8 mouse cellular contexts compared by ENCODE assay signal in the genomic region with DNA sequence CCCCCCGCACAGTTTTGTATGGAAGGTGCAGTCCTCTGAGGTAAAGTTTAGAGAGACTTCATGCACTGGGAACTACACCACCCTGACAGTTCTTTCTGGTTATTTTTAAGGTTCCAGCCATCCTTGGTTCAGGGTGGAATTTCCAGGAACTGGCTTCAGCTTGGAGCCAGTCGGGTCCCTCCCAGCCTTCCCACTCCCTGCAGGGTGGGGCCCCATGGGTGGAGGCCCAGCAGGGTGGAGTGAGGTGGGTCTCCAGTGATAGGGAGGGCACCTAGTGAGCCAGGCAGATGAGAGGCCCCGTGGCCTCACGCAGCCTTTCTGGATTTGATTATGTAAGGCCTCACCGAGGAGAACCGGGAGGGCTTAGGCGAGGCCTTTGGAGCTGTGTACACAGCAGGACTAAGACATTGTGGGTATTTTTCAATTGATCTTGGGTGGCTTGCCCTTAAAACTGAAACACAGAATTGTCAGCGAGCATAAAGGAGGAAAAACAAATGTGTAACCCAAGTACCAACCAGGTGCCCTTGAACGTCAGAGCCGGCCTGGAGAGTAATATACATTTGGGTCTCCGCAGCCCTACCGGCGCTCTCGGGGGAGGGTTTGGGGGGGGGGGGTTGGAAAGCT. TPM values are rescaled to one million over a fixed set of nuclear protein-coding genes. Genes with fewer than 3 reads are reported as not detected.
DNase-seq lines count a peak whose midpoint lies in the region; ATAC-seq and TF ChIP-seq lines count a peak whose summit lies in the region.

No protein-coding gene starts in this region.

- H3K4me3 ChIP-seq in gastrocnemius, adult 2 months, result peak overlapping the region; percentile 99
- H3K4me3 ChIP-seq in hindbrain, postnatal 0 days (ENCODE audit: low read length), result no peak overlapping the region
- peak overlapping the region; percentile 100 for H3K4me3 ChIP-seq in liver, embryonic 12.5 days

- no peaks in the 10 kb centered on the region for H3K36me3 ChIP-seq in hindbrain, postnatal 0 days (ENCODE audit: insufficient read depth, low read length)
- peaks cover 59% of the 10 kb centered on the region for H3K36me3 ChIP-seq in liver, embryonic 12.5 days

- TF ChIP-seq CTCF in gastrocnemius, adult 2 months (IDR thresholded peaks at IDR 0.05), result no peak
- no peak for TF ChIP-seq CTCF in hindbrain, postnatal 0 days (IDR thresholded peaks at IDR 0.05; ENCODE audit: low read depth)

- no peak for DNase-seq in frontal cortex, postnatal 36 days (ENCODE audit: low spot score in 2 of 2)
- DNase-seq in adrenal gland, postnatal 4 days (ENCODE audit: low spot score in 2 of 2), result peak; percentile 15 to 37
- DNase-seq in gastrocnemius, adult 2 months, result peak; percentile 80
- no peak for DNase-seq in hindbrain, postnatal 0 days (ENCODE audit: low spot score)
- DNase-seq in neural tube, embryonic 10.5 days (ENCODE audit: extremely low spot score, low spot score), result peak; percentile 47
- no peak for DNase-seq in layer of hippocampus, adult 8-10 months (ENCODE audit: low spot score in 2 of 2)

- H3K27ac ChIP-seq in gastrocnemius, adult 2 months, result peak overlapping the region; percentile 100
- H3K27ac ChIP-seq in hindbrain, postnatal 0 days, result peak overlapping the region; percentile 70
- peak overlapping the region; percentile 97 for H3K27ac ChIP-seq in liver, embryonic 12.5 days

- H3K4me1 ChIP-seq in hindbrain, postnatal 0 days (ENCODE audit: insufficient read depth, low read length), result peaks cover 21% of the 10 kb centered on the region; the same call in 1 of the 2 replicates
- H3K4me1 ChIP-seq in liver, embryonic 12.5 days, result peaks cover 99% of the 10 kb centered on the region

- peak; percentile 39; the same call in 1 of the 2 replicates for ATAC-seq in frontal cortex, adult (ENCODE audit: low TSS enrichment)
- peak; percentile 21; the same call in 1 of the 2 replicates for ATAC-seq in hindbrain, postnatal 0 days
- peak; percentile 94 for ATAC-seq in liver, embryonic 12.5 days

- WGBS in hindbrain, postnatal 0 days, result 14% methylated on average over 13 of the region's 14 CpGs
- WGBS in liver, embryonic 12.5 days (ENCODE audit: insufficient replicate concordance), result under 1% methylated on average over 13 of the region's 14 CpGs

- intact Hi-C loops in gastrocnemius, adult 2 months (cut with DNase I), result loop anchor here (5.0 kb wide), 2 partner anchors 234 to 524 kb away; no protein-coding TSS in a partner anchor

- no peaks in the 10 kb centered on the region for H3K27me3 ChIP-seq in hindbrain, postnatal 0 days (ENCODE audit: insufficient read depth, low read length)
- H3K27me3 ChIP-seq in liver, embryonic 12.5 days (replicated peaks), result no peaks in the 10 kb centered on the region

- peak overlapping the region; percentile 29; the same call in 1 of the 2 replicates for H3K4me2 ChIP-seq in hindbrain, postnatal 0 days (ENCODE audit: low read depth, low read length)
- H3K4me2 ChIP-seq in liver, embryonic 12.5 days, result peak overlapping the region; percentile 97

- H3K9ac ChIP-seq in hindbrain, postnatal 0 days (replicated peaks; ENCODE audit: low read length), result no peak overlapping the region
- peak overlapping the region; percentile 99 for H3K9ac ChIP-seq in liver, embryonic 12.5 days

- H3K9me3 ChIP-seq in hindbrain, postnatal 0 days (ENCODE audit: low read length), result no peaks in the 10 kb centered on the region
- H3K9me3 ChIP-seq in liver, embryonic 12.5 days (replicated peaks), result no peaks in the 10 kb centered on the region

RNA-seq across cellular contexts. Expression of a gene that starts 8.4 kb away (rescaled TPM):
- total RNA-seq in adrenal gland, postnatal 4 days (2021), result 10 to 100 TPM; 87.3 to 91.7 TPM
- 10 to 100 TPM; 18.2 to 20.4 TPM for total RNA-seq in gastrocnemius, adult 2 months (2021)
- 22.6 and 22.9 TPM in 2 replicates for total RNA-seq in hindbrain, postnatal 0 days (2014; rRNA removed)
- polyA plus RNA-seq in hindbrain, postnatal 0 days (2015; fragmentation: Nextera tagmentation; extraction: Ambion mirVana), result 37.1 and 37.5 TPM in 2 replicates
- polyA plus RNA-seq in liver, embryonic 12.5 days (2016; fragmentation: Nextera tagmentation; extraction: Ambion mirVana), result 91.2 and 105 TPM in 2 replicates
- total RNA-seq in layer of hippocampus, adult 8-10 months (2022), result 10 to 100 TPM; 50.8 to 60.7 (median 54.0) TPM

Comparison
In these comparisons a context has a peak if more than half of its experiments do, and no peak if none do; other contexts are left out.
1. ATAC-seq: peak in every context shown above with its lines; median percentile 94 in liver, embryonic 12.5 days; 39 in frontal cortex, adult; 21 in hindbrain, postnatal 0 days.
2. DNase-seq: peak in adrenal gland, postnatal 4 days (2 of 2), gastrocnemius, adult 2 months (single experiment) and neural tube, embryonic 10.5 days (single experiment); none in frontal cortex, postnatal 36 days (0 of 2), hindbrain, postnatal 0 days (single experiment) and layer of hippocampus, adult 8-10 months (0 of 2).
3. Peak in every context shown above with its lines, with median percentiles within 50 percentile points of each other: H3K27ac ChIP-seq.